Mouse (Mus musculus) spleen, adult 2 months (tissue): ENCODE measurements around the gene Tuba1c.

ENCODE experiments used
- CTCF ChIP-seq: fragments of 200-500 bp; IDR thresholded peaks from 2 replicates; pipeline ENCODE4 v1.5.1; 2011; ENCODE audit warnings: mild to moderate bottlenecking, inconsistent platforms; ENCODE audit not compliant: insufficient read depth, insufficient read length, insufficient replicate concordance; ENCODE audit errors: extremely low read depth
- POLR2A ChIP-seq: fragments of 200-500 bp; IDR thresholded peaks from 2 replicates; pipeline ENCODE4 v1.6.1; 2011; ENCODE audit warnings: low read depth, low read length, inconsistent platforms

DNA sequence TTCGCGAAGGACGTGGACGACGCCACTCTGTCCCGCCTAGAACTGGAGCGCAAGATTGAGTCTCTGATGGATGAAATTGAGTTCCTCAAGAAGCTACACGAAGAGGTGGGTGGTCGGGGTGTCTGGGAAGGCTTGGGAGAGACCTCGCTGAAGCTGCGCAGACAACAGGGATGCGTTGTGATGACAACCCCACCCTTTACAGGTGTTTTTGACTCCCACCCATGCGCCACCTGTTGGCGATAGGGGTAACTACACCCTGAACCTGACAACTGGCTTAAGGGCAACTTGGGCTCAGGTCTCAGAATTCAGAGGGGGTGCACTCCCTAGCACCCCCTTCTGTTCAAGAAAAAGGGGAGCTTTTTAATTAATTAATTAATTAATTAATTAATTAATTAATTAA, 26.6 kb downstream of the Tuba1c start:
- TF ChIP-seq POLR2A, result no peak
- peak; percentile 16; the same call in 1 of the 2 replicates for TF ChIP-seq CTCF
